Mouse (Mus musculus): ENCODE data around the gene Cldn7. TPM values are rescaled to one million over a fixed set of nuclear protein-coding genes. Genes with fewer than 3 reads are reported as not detected.

Cldn7 gene
- polyA plus RNA-seq (2012; fragmentation: generic; extraction: Trizol) = under 1 TPM in 1 of 2 experiments, not detected in 1; 0.15 TPM

GRCm38 (mm10) chr11:69964650-69965270, at the start of gene Cldn7:
Cldn7 (plus strand) TSS chr11:69964779.

GRCm38 (mm10) chr11:69921114-69922011, 43.2 kb upstream of the Cldn7 start, which contains the start of gene Eif5a:
Eif5a (minus strand) TSS chr11:69921958.

GRCm38 (mm10) chr11:69935137-69935879, 29.3 kb upstream of the Cldn7 start, which contains the start of gene Ybx2:
Ybx2 (plus strand) TSS chr11:69935796.

DNA sequence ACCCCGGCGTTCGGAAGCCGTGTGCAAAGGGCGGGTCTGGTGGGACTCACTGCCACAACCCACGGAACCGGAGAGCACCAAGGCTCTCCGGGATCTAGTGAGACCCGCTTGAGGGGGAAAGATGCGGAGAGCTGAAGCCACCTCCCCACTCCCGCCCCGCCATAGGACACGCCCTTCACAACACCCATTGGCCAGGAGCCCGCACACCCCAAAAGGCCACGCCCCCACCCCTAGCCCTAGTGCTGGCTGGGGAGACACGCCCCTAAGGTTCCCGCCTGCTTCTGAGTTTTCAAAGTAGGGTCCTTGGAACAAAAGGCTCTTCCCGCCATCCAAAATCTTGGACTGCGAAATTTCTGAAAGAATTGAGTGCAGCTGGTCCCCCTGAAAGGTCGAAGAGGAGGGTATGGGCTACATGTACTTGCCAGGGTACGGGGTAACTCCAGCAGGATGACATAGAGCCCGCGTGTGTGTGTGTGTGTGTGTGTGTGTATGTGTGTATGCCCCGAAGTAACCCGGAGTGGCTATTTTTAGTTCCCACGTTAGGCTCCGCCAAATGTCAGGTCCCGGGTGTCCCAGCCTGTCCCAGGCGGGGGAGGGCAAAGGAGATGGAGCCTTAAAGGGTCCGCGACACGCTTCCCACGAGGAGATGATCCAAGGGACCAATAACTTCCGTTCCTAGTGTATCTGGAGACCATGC, 16.4 kb upstream of the Cldn7 start, which contains the start of gene Slc2a4:
Gene Slc2a4 (minus strand): TSS at position 123 of the 697 bp plus-strand sequence.

GRCm38 (mm10) chr11:69981141-69981762, 16.7 kb downstream of the Cldn7 start, which contains the start of gene Ctdnep1:
Ctdnep1 (plus strand) TSS chr11:69981156.

GRCm38 (mm10) chr11:69982225-69982624, 17.6 kb downstream of the Cldn7 start, which contains the start of gene Elp5:
Elp5 (minus strand) TSS chr11:69982517.

DNA sequence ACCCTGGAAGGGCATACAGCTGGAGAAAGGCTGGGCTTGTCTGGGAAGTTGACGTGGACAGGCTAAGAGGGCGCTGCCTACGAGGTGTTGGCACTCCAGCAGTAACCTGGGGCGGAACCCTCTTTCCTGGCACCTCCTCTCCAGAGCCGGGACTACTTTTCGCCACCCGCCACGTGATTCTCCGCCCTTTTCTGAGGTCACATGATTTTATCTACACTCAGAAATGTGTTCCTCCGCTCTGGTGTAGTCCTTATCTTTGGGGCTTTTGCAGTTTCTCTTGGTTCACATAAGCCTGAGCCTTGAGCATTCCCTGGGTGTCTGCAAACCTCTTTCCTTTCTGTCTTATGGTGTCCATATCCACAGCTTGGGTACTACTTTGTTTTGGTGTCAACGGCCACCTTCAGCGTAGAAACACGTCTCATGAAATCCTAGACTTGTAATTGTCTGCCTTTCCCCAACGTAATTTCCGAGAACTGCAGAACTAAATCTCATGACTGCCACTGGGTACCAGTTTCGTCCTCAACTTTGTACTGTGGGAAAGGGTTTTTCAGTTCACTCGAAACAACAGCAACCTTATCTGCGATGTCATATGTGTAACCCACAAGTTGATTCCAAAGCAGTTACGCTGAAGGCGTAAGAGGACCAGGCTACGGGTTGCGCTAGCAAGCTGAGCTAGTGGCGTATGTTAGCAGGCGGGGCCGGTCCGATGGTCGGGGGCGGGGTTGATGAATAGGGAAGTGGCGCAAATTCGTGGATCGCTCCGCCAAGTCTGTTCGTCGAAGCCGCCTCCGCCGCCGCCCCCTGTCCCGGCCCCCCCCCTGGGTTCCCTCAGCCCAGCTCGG, 26.5 kb downstream of the Cldn7 start, which contains the start of gene Gabarap:
Gene Gabarap (plus strand): TSS at position 294 of the 842 bp plus-strand sequence.

DNA sequence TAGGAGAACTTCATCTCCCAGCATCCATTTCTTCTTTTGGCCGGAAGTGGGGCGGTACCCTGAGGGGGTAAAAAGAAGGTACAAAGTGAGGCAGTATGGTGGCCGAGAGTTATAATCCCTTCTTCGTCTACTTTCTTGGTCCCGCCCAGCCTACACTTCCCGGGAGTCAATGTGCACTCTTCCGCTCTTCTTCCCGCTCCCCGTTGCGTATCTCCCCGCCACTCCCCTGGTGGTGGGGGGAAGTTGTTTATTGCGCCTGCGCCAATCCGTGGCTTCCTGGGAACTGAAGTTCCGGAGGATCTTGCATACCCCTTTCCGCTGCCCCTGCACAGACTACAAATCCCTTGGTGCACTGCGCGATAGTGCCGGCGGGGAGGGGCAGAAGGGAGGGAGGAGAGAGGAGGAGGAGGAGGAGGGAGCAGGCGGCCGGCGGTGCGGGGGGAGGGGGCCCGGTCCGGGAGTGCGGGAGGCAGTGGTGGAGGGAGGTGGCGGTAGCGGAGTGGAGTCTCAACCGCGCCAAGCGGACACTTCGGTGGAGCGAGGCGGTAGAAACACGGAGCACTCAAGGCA, 30.9 kb downstream of the Cldn7 start, which contains the start of gene Phf23:
Gene Phf23 (plus strand): TSS at position 387 of the 570 bp plus-strand sequence.

DNA sequence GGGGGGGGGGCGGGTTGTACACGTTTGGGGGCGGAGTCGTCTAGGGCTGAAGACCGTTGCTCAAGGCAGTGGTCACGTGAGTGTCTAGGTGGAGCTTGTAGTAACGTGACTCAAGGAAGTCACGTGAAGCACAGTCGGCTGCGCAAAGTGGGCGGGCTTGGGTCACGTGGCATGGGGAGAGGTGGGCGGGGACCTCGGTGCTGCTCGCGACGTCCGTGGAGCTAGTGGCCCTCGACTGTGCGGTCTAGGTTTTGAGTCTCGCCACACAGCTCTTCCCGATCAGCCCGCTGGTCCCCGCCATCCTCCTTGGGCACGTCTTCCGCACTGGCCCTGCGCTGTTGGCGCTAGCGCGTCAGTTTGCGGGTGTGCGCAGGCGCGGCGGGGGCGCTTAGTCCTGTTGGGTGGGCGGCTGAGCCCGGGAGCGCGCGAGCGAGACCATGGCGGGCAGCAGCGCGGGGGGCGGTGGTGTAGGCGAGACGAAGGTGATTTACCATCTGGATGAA, 35.9 kb downstream of the Cldn7 start, which contains the start of gene Dvl2:
Gene Dvl2 (plus strand): TSS at position 200 of the 503 bp plus-strand sequence.

GRCm38 (mm10) chr11:70014880-70015558, 50.4 kb downstream of the Cldn7 start, which contains the start of gene Acadvl:
Acadvl (minus strand) TSS chr11:70015411.

GRCm38 (mm10) chr11:70016669-70017068, 52.1 kb downstream of the Cldn7 start, which contains the start of gene Dlg4:
Dlg4 (plus strand) TSS chr11:70016942.

Other genes with a start within 250 kb of the Cldn7 start
- gene Polr2a, start 206.1 kb upstream of the Cldn7 start, polyA plus RNA-seq (2012; fragmentation: generic; extraction: Trizol) = 100 to 1,000 TPM in 1 of 2 experiments, 10 to 100 TPM in 1; 42.8 to 126 TPM
- under 1 TPM in 1 of 2 experiments, not detected in 1; 0.26 TPM for gene Slc35g3, start 202.8 kb upstream of the Cldn7 start, polyA plus RNA-seq (2012; fragmentation: generic; extraction: Trizol)
- 10 to 100 TPM in 1 of 2 experiments, 1 to 10 TPM in 1; 1.2 to 14.4 TPM for gene Zbtb4, start 198.9 kb upstream of the Cldn7 start, polyA plus RNA-seq (2012; fragmentation: generic; extraction: Trizol)
- gene Chrnb1, start 168.8 kb upstream of the Cldn7 start, polyA plus RNA-seq (2012; fragmentation: generic; extraction: Trizol) = under 1 TPM; 0.63 to 0.89 TPM
- under 1 TPM; 0.01 to 0.31 TPM for gene Fgf11, start 162.9 kb upstream of the Cldn7 start, polyA plus RNA-seq (2012; fragmentation: generic; extraction: Trizol)
- gene Tmem102, start 159.2 kb upstream of the Cldn7 start, polyA plus RNA-seq (2012; fragmentation: generic; extraction: Trizol) = under 1 TPM; 0.01 to 0.05 TPM
- not detected for gene Gm39566, start 149.5 kb upstream of the Cldn7 start, polyA plus RNA-seq (2012; fragmentation: generic; extraction: Trizol)
- not detected for gene Spem2, start 146.3 kb upstream of the Cldn7 start, polyA plus RNA-seq (2012; fragmentation: generic; extraction: Trizol)
- gene Spem1, start 142.6 kb upstream of the Cldn7 start, polyA plus RNA-seq (2012; fragmentation: generic; extraction: Trizol) = under 1 TPM; 0.02 to 0.07 TPM
- 10 to 100 TPM in 1 of 2 experiments, 1 to 10 TPM in 1; 4.3 to 49.8 TPM for gene Nlgn2, start 127.0 kb upstream of the Cldn7 start, polyA plus RNA-seq (2012; fragmentation: generic; extraction: Trizol)
- 100 to 1,000 TPM; 452 to 473 TPM for gene Tmem256, start 126.3 kb upstream of the Cldn7 start, polyA plus RNA-seq (2012; fragmentation: generic; extraction: Trizol)
- 100 to 1,000 TPM in 1 of 2 experiments, 10 to 100 TPM in 1; 45.7 to 171 TPM for gene Plscr3, start 118.4 kb upstream of the Cldn7 start, polyA plus RNA-seq (2012; fragmentation: generic; extraction: Trizol)
- gene Tnk1, start 106.0 kb upstream of the Cldn7 start, polyA plus RNA-seq (2012; fragmentation: generic; extraction: Trizol) = not detected
- gene Tmem95, start 86.8 kb upstream of the Cldn7 start, polyA plus RNA-seq (2012; fragmentation: generic; extraction: Trizol) = not detected
- gene Kctd11, start 83.4 kb upstream of the Cldn7 start, polyA plus RNA-seq (2012; fragmentation: generic; extraction: Trizol) = 10 to 100 TPM in 1 of 2 experiments, 1 to 10 TPM in 1; 5.0 to 12.3 TPM
- under 1 TPM; 0.04 to 0.07 TPM for gene Acap1, start 69.2 kb upstream of the Cldn7 start, polyA plus RNA-seq (2012; fragmentation: generic; extraction: Trizol)
- gene 2810408A11Rik, start 63.8 kb upstream of the Cldn7 start, polyA plus RNA-seq (2012; fragmentation: generic; extraction: Trizol) = 1 to 10 TPM; 1.6 to 9.9 TPM
- gene Neurl4, start 63.7 kb upstream of the Cldn7 start, polyA plus RNA-seq (2012; fragmentation: generic; extraction: Trizol) = 10 to 100 TPM; 13.1 to 24.7 TPM
- gene Gps2, start 50.9 kb upstream of the Cldn7 start, polyA plus RNA-seq (2012; fragmentation: generic; extraction: Trizol) = 10 to 100 TPM; 66.9 to 94.9 TPM
- gene Eif5a, start 42.8 kb upstream of the Cldn7 start, polyA plus RNA-seq (2012; fragmentation: generic; extraction: Trizol) = 1,000 to 10,000 TPM in 1 of 2 experiments, 100 to 1,000 TPM in 1; 812 to 3,163 TPM
- gene Ybx2, start 29.0 kb upstream of the Cldn7 start, polyA plus RNA-seq (2012; fragmentation: generic; extraction: Trizol) = under 1 TPM in 1 of 2 experiments, not detected in 1; 0.13 TPM
- gene Slc2a4, start 16.6 kb upstream of the Cldn7 start, polyA plus RNA-seq (2012; fragmentation: generic; extraction: Trizol) = under 1 TPM; 0.02 to 0.39 TPM
- 100 to 1,000 TPM; 189 to 229 TPM for gene Ctdnep1, start 16.4 kb downstream of the Cldn7 start, polyA plus RNA-seq (2012; fragmentation: generic; extraction: Trizol)
- 100 to 1,000 TPM in 1 of 2 experiments, 10 to 100 TPM in 1; 93.9 to 141 TPM for gene Elp5, start 17.7 kb downstream of the Cldn7 start, polyA plus RNA-seq (2012; fragmentation: generic; extraction: Trizol)
- 100 to 1,000 TPM; 710 to 827 TPM for gene Gabarap, start 26.4 kb downstream of the Cldn7 start, polyA plus RNA-seq (2012; fragmentation: generic; extraction: Trizol)
- gene Phf23, start 31.0 kb downstream of the Cldn7 start, polyA plus RNA-seq (2012; fragmentation: generic; extraction: Trizol) = 10 to 100 TPM; 66.5 to 68.8 TPM
- 10 to 100 TPM; 22.0 to 49.6 TPM for gene Dvl2, start 35.8 kb downstream of the Cldn7 start, polyA plus RNA-seq (2012; fragmentation: generic; extraction: Trizol)
- gene Acadvl, start 50.6 kb downstream of the Cldn7 start, polyA plus RNA-seq (2012; fragmentation: generic; extraction: Trizol) = 100 to 1,000 TPM; 121 to 196 TPM
- gene Dlg4, start 52.2 kb downstream of the Cldn7 start, polyA plus RNA-seq (2012; fragmentation: generic; extraction: Trizol) = 10 to 100 TPM; 12.9 to 43.6 TPM
- 1 to 10 TPM; 1.2 to 4.9 TPM for gene Asgr1, start 89.3 kb downstream of the Cldn7 start, polyA plus RNA-seq (2012; fragmentation: generic; extraction: Trizol)
- gene Asgr2, start 127.9 kb downstream of the Cldn7 start, polyA plus RNA-seq (2012; fragmentation: generic; extraction: Trizol) = under 1 TPM; 0.04 to 0.12 TPM
- gene Mgl2, start 165.6 kb downstream of the Cldn7 start, polyA plus RNA-seq (2012; fragmentation: generic; extraction: Trizol) = under 1 TPM in 1 of 2 experiments, not detected in 1; 0.01 TPM
- gene Clec10a, start 191.4 kb downstream of the Cldn7 start, polyA plus RNA-seq (2012; fragmentation: generic; extraction: Trizol) = under 1 TPM; 0.24 to 0.35 TPM
- gene Slc16a11, start 248.0 kb downstream of the Cldn7 start, polyA plus RNA-seq (2012; fragmentation: generic; extraction: Trizol) = under 1 TPM; 0.05 to 0.54 TPM

All from C3H10T1/2 (cell line).